Mouse (Mus musculus) CH12.LX (cell line): Measurements from ENCODE around the gene Htr6. TPM values are rescaled to one million over a fixed set of nuclear protein-coding genes. Genes with fewer than 3 reads are reported as not detected.
A peak's percentile ranks its signal among the peaks of the same experiment; 100 is the strongest.

Experiments
- DNase-seq: peaks from one replicate; pipeline ENCODE4 v3.0.0-alpha.2; 2013; ENCODE audit errors: extremely low read depth
- H3K27ac ChIP-seq: 2 replicates; pipeline ENCODE4 v1.5.1; 2012; ENCODE audit warnings: low read depth, mild to moderate bottlenecking, control low read depth, moderate library complexity; ENCODE audit not compliant: insufficient read depth
- H3K27me3 ChIP-seq: replicated peaks from 2 replicates; pipeline ENCODE3; 2012; ENCODE audit warnings: inconsistent platforms
- H3K36me3 ChIP-seq, 2 experiments: replicated peaks in 1 of 2; 2 replicates each; pipeline versions ENCODE3 to v1.6.1; 2012; ENCODE audit warnings: inconsistent platforms in 1 of 2, low read length in 1 of 2, mild to moderate bottlenecking in 1 of 2, mixed read lengths in 1 of 2, moderate library complexity in 1 of 2; ENCODE audit not compliant: control insufficient read depth in 1 of 2, insufficient read depth in 1 of 2
- H3K4me1 ChIP-seq, 2 experiments: 2 replicates each; pipeline ENCODE4 v1.6.1; 2012; ENCODE audit warnings: inconsistent platforms in 1 of 2, moderate library complexity in 1 of 2; ENCODE audit not compliant: insufficient read depth in 2 of 2, control insufficient read depth in 1 of 2
- H3K4me2 ChIP-seq: 2 replicates; pipeline ENCODE4 v1.6.1; 2012; ENCODE audit warnings: low read depth, mild to moderate bottlenecking, control low read depth; ENCODE audit not compliant: poor library complexity, insufficient read depth, severe bottlenecking
- H3K4me3 ChIP-seq, 3 experiments: fragments of 150-350 bp in 1 of 3; sonication (generic) in 1 of 3; replicated peaks in 1 of 3; 2 replicates each; pipeline versions ENCODE3 to v1.5.1; 2011 to 2012; ENCODE audit warnings: low read depth in 2 of 3, low read length in 2 of 3, mild to moderate bottlenecking in 2 of 3, moderate library complexity in 2 of 3, control low read depth in 1 of 3, improper control_type of control experiment in 1 of 3, inconsistent platforms in 1 of 3, mixed read lengths in 1 of 3; ENCODE audit not compliant: poor library complexity in 1 of 3
- H3K79me2 ChIP-seq: replicated peaks from 2 replicates; pipeline ENCODE4 v1.6.1; 2012; ENCODE audit warnings: mild to moderate bottlenecking, moderate library complexity; ENCODE audit not compliant: control insufficient read depth, poor library complexity, insufficient read depth, severe bottlenecking; ENCODE audit errors: extremely low read depth
- H3K9ac ChIP-seq: 2 replicates; pipeline ENCODE4 v1.6.1; 2012; ENCODE audit warnings: low read depth, mild to moderate bottlenecking, control low read depth, moderate library complexity; ENCODE audit not compliant: insufficient read depth
- H3K9me3 ChIP-seq: replicated peaks from 2 replicates; pipeline ENCODE3; 2012; ENCODE audit warnings: low read length, inconsistent platforms, mixed read lengths
- BHLHE40 ChIP-seq: IDR thresholded peaks from 2 replicates; pipeline ENCODE4 v1.6.1; 2011; ENCODE audit warnings: mild to moderate bottlenecking, low read depth, low read length, improper control_type of control experiment
- CTCF ChIP-seq, 2 experiments: IDR thresholded peaks in 1 of 2; conservative IDR thresholded peaks in 1 of 2; 2 replicates each; pipeline ENCODE4 v1.5.1; 2011 to 2012; ENCODE audit warnings: low read depth in 2 of 2, low read length in 2 of 2, improper control_type of control experiment in 1 of 2, inconsistent platforms in 1 of 2, mild to moderate bottlenecking in 1 of 2, moderate library complexity in 1 of 2
- E2F4 ChIP-seq: IDR thresholded peaks from 2 replicates; pipeline ENCODE4 v1.6.1; 2011; ENCODE audit warnings: low read depth, low read length, improper control_type of control experiment; ENCODE audit not compliant: insufficient replicate concordance
- IRF4 ChIP-seq: IDR thresholded peaks from 2 replicates; pipeline ENCODE4 v1.6.1; 2014; ENCODE audit warnings: low read depth, mild to moderate bottlenecking, inconsistent platforms, low read length, improper control_type of control experiment
- KAT2A ChIP-seq: IDR thresholded peaks from 2 replicates; pipeline ENCODE4 v1.6.1; 2012; ENCODE audit warnings: low read length, improper control_type of control experiment, inconsistent platforms; ENCODE audit not compliant: insufficient replicate concordance
- MAFK ChIP-seq: IDR thresholded peaks from 2 replicates; pipeline ENCODE4 v1.6.1; 2011; ENCODE audit warnings: low read length, improper control_type of control experiment; ENCODE audit not compliant: insufficient replicate concordance
- MAX ChIP-seq: IDR thresholded peaks from 2 replicates; pipeline ENCODE4 v1.6.1; 2011; ENCODE audit warnings: low read length, improper control_type of control experiment
- MEF2A ChIP-seq: IDR thresholded peaks from 2 replicates; pipeline ENCODE4 v1.6.1; 2014; ENCODE audit warnings: low read depth, mild to moderate bottlenecking, inconsistent platforms, low read length, improper control_type of control experiment, borderline replicate concordance
- MYC ChIP-seq: IDR thresholded peaks from 2 replicates; pipeline ENCODE4 v1.6.1; 2011; ENCODE audit warnings: low read depth, mild to moderate bottlenecking, improper control_type of control experiment, low read length
- NELFE ChIP-seq: IDR thresholded peaks from 2 replicates; pipeline ENCODE4 v1.6.1; 2011; ENCODE audit warnings: low read depth, low read length, improper control_type of control experiment
- NRF1 ChIP-seq: IDR thresholded peaks from 2 replicates; pipeline ENCODE4 v1.6.1; 2014; ENCODE audit warnings: low read depth, mild to moderate bottlenecking, inconsistent platforms, low read length, improper control_type of control experiment, moderate library complexity
- PAX5 ChIP-seq: IDR thresholded peaks from 2 replicates; pipeline ENCODE4 v1.6.1; 2012; ENCODE audit warnings: low read length, inconsistent platforms, mixed read lengths
- POLR2A ChIP-seq: IDR thresholded peaks from 2 replicates; pipeline ENCODE4 v1.6.1; 2011; ENCODE audit warnings: low read depth, mild to moderate bottlenecking, improper control_type of control experiment, low read length
- RAD21 ChIP-seq: IDR thresholded peaks from 2 replicates; pipeline ENCODE4 v1.6.1; 2011; ENCODE audit warnings: low read depth, mild to moderate bottlenecking, low read length, improper control_type of control experiment, moderate library complexity
- SMC3 ChIP-seq: IDR thresholded peaks from 2 replicates; pipeline ENCODE4 v1.6.1; 2011; ENCODE audit warnings: low read depth, low read length, improper control_type of control experiment
- USF2 ChIP-seq: conservative IDR thresholded peaks from 2 replicates; pipeline ENCODE4 v1.6.1; 2011; ENCODE audit warnings: low read depth, low read length, improper control_type of control experiment
- ZKSCAN1 ChIP-seq: IDR thresholded peaks from 2 replicates; pipeline ENCODE4 v1.6.1; 2012; ENCODE audit warnings: low read depth, inconsistent platforms, low read length, improper control_type of control experiment, borderline replicate concordance
- dilution Hi-C: fragments of 300-500 bp; cut with MboI; formaldehyde crosslinking; loops from 2 replicates; pipeline ENCODE4 v1.14.3; 2020; ENCODE audit warnings: low sequenced_read_pairs; ENCODE audit not compliant: extremely low pct_unique_long_range_greater_than_20kb, extremely low pct_ligation_motif_present
- in situ Hi-C: fragments of 300-500 bp; cut with MboI; formaldehyde crosslinking; loops from 3 replicates; pipeline ENCODE4 v1.14.3; 2019; ENCODE audit warnings: low sequenced_read_pairs, low pct_ligation_motif_present, low pct_unique_long_range_greater_than_20kb, mixed read lengths
- polyA plus RNA-seq: library from polyadenylated mRNA; unstranded; fragments of >175 nt; gene quantifications from 2 replicates; pipeline ENCODE4 v1.2.1, GENCODE M21; 2012; ENCODE audit warnings: low read depth; ENCODE audit not compliant: insufficient read length
- total RNA-seq, 2 experiments: library from RNA; depleted of rRNA; stranded (reverse); fragments of 300-350 nt in 1 of 2; fragments of >200 nt in 1 of 2; gene quantifications; 2 replicates each; pipeline ENCODE4 v1.2.3; 2012 to 2014

Gene Htr6
- total and polyA plus RNA-seq, 3 experiments: not detected

- TF ChIP-seq MAX (peak; percentile 60), MYC (peak; percentile 93), USF2 (no peak), NELFE (no peak), CTCF (conservative IDR thresholded peaks at IDR 0.05 in 1 of 2, IDR thresholded peaks at IDR 0.05 in 1 of 2; ENCODE audit: low read depth in 2 of 2, low read length in 2 of 2) (peak; percentile 41 to 70; a peak in 3 of 4 replicates), NRF1 (no peak), SMC3 (peak; percentile 32), BHLHE40 (no peak), IRF4 (no peak), ZKSCAN1 (no peak), RAD21 (peak; percentile 56), MAFK (no peak), POLR2A (no peak), E2F4 (no peak), KAT2A (no peak), PAX5 (no peak)
- H3K4me2 ChIP-seq: peak overlapping the region; percentile 19; the same call in 1 of the 2 replicates
- peaks cover 5% of the 10 kb centered on the region for H3K9me3 ChIP-seq
- no peak overlapping the region for H3K9ac ChIP-seq
- no peak overlapping the region for H3K4me3 ChIP-seq
- H3K36me3 ChIP-seq: no peaks in the 10 kb centered on the region
- H3K79me2 ChIP-seq: no peaks in the 10 kb centered on the region
- in situ Hi-C loops (loop anchor here (5.0 to 10.0 kb wide), 2 partner anchors 106 to 154 kb away; partner anchors contain the start of gene Tmco4), dilution Hi-C loops (no loop called here)
- H3K27ac ChIP-seq: no peak overlapping the region
- peak; percentile 43 for DNase-seq
- H3K4me1 ChIP-seq: peaks cover 4% of the 10 kb centered on the region in 2 experiments; a peak in 2 of 4 replicates
- peaks cover 33% of the 10 kb centered on the region for H3K27me3 ChIP-seq
Measured at GRCm38 (mm10) chr4:139078313-139078712, 2.9 kb upstream of the Htr6 start.

GRCm38 (mm10) chr4:139075915-139076314 lies 545 bp upstream of the Htr6 start:
- Histone ChIP-seq H3K79me2 (no peaks in the 10 kb centered on the region), H3K27ac (no peak overlapping the region), H3K4me3 (no peak overlapping the region), H3K4me2 (no peak overlapping the region; the same call in 1 of the 2 replicates), H3K27me3 (peaks cover 53% of the 10 kb centered on the region), H3K36me3 (no peaks in the 10 kb centered on the region), H3K4me1 (peaks cover 4% of the 10 kb centered on the region in 2 experiments; a peak in 2 of 4 replicates), H3K9me3 (peaks cover 5% of the 10 kb centered on the region), H3K9ac (no peak overlapping the region)
- no peak for DNase-seq
- in situ Hi-C loops: loop anchor here (5.0 to 10.0 kb wide), 2 partner anchors 104 to 151 kb away; partner anchors contain the start of gene Tmco4
- dilution Hi-C loops: no loop called here
- TF ChIP-seq CTCF (conservative IDR thresholded peaks at IDR 0.05 in 1 of 2, IDR thresholded peaks at IDR 0.05 in 1 of 2; ENCODE audit: low read depth in 2 of 2, low read length in 2 of 2): peak in 1 of 2 experiments; percentile 48; a peak in 2 of 4 replicates
- no peak for TF ChIP-seq MEF2A
- no peak for TF ChIP-seq NRF1
- TF ChIP-seq, all 38 proteins: peak for 1
